Mouse (Mus musculus) bone marrow macrophage, adult 2 months (primary cell): Measurements from ENCODE around the gene Aunip.

ENCODE experiments used
- CTCF ChIP-seq: IDR thresholded peaks from 2 replicates; pipeline ENCODE4 v1.5.1; 2012; ENCODE audit warnings: low read depth, mild to moderate bottlenecking, low read length, moderate library complexity
- POLR2A ChIP-seq: IDR thresholded peaks from 2 replicates; pipeline ENCODE4 v1.6.1; 2012; ENCODE audit warnings: mild to moderate bottlenecking, low read depth, low read length, borderline replicate concordance

GRCm38 (mm10) chr4:134469341-134469796 is 41.4 kb upstream of the Aunip start:
- TF ChIP-seq CTCF (no peak), POLR2A (no peak)
